Mouse (Mus musculus) T-helper 1 cell (primary cell): Measurements from ENCODE around the gene Slc23a3.

Source experiments
- in situ Hi-C: fragments of 300-600 bp; cut with MboI, MseI; formaldehyde crosslinking; loops from one replicate; pipeline ENCODE4 v1.15.1; 2025; ENCODE audit warnings: high pct_unique_total_duplicates

Gene Slc23a3

GRCm38 (mm10) chr1:75140601-75141190 lies 7.0 kb upstream of the Slc23a3 start:
- in situ Hi-C loops = no loop called here

GRCm38 (mm10) chr1:75138448-75138847 lies 4.8 kb upstream of the Slc23a3 start:
- in situ Hi-C loops = no loop called here

- in situ Hi-C loops = no loop called here
Measured at GRCm38 (mm10) chr1:75136730-75137129, 3.0 kb upstream of the Slc23a3 start.

GRCm38 (mm10) chr1:75136293-75136692 lies 2.6 kb upstream of the Slc23a3 start:
- in situ Hi-C loops = no loop called here

GRCm38 (mm10) chr1:75128641-75129040 lies 5.0 kb downstream of the Slc23a3 start:
- in situ Hi-C loops = loop anchor here (5.0 to 10.0 kb wide), 6 partner anchors 124 to 734 kb away; partner anchors contain the start of gene Ctdsp1

GRCm38 (mm10) chr1:75125418-75125817 lies 8.3 kb downstream of the Slc23a3 start:
- in situ Hi-C loops = loop anchor here (5.0 to 10.0 kb wide), 6 partner anchors 127 to 731 kb away; partner anchors contain the start of gene Ctdsp1

- in situ Hi-C loops = loop anchor here (5.0 to 10.0 kb wide), 8 partner anchors 72 to 730 kb away; partner anchors contain the start of gene Ctdsp1
Measured at GRCm38 (mm10) chr1:75124346-75125321, 9.1 kb downstream of the Slc23a3 start, which contains the start of gene Nhej1. TSS of gene Nhej1 (minus strand) at chr1:75125200.

- in situ Hi-C loops = loop anchor here (5.0 to 10.0 kb wide), 4 partner anchors 70 to 727 kb away; partner anchors contain the start of gene Ctdsp1
Measured at GRCm38 (mm10) chr1:75122211-75122610, 11.5 kb downstream of the Slc23a3 start.
